Mouse (Mus musculus): ENCODE data around the gene Tpcn2. TPM values are rescaled to one million over a fixed set of nuclear protein-coding genes. Genes with fewer than 3 reads are reported as not detected.

The Tpcn2 gene
- polyA plus RNA-seq, 1 experiment from 2014 or later: 3.7 TPM

GRCm38 (mm10) chr7:145136831-145137230 is 147.0 kb downstream of the Tpcn2 start:
- no peak for ATAC-seq (ENCODE audit: low FRiP score)
- 91% methylated on average over 4 of the region's 4 CpGs for WGBS

More at GRCm38 (mm10) chr7:145136831-145137230, 147.0 kb downstream of the Tpcn2 start:
- no peak overlapping the region for H3K9ac ChIP-seq (ENCODE audit: low read depth, low read length)
- no peak for DNase-seq (ENCODE audit: low spot score)
- no peak overlapping the region for H3K4me2 ChIP-seq (replicated peaks; ENCODE audit: low read depth, low read length)
- H3K27ac ChIP-seq (ENCODE audit: low read depth, low read length): no peak overlapping the region
- no peaks in the 10 kb centered on the region for H3K27me3 ChIP-seq (ENCODE audit: control insufficient read depth, insufficient read depth, low read length)
- no peaks in the 10 kb centered on the region for H3K4me1 ChIP-seq (replicated peaks; ENCODE audit: control insufficient read depth, insufficient read depth, low read length)
- no peaks in the 10 kb centered on the region for H3K36me3 ChIP-seq (ENCODE audit: control insufficient read depth, insufficient read depth, low read length)
- no peak overlapping the region for H3K4me3 ChIP-seq (ENCODE audit: low read depth, low read length)
- no peaks in the 10 kb centered on the region for H3K9me3 ChIP-seq (ENCODE audit: control insufficient read depth, low read length)

Other genes starting within 250 kb of the Tpcn2 start
- 0.97 TPM in 1 of 2 replicates, not detected in the other for gene 1810010D01Rik, start 75.9 kb downstream of the Tpcn2 start, polyA plus RNA-seq (2014; fragmentation: Nextera tagmentation; extraction: Ambion mirVana)
- gene Mrgprf, start 16.8 kb upstream of the Tpcn2 start, polyA plus RNA-seq (2014; fragmentation: Nextera tagmentation; extraction: Ambion mirVana): 0.26 and 0.47 TPM in 2 replicates
- not detected in 2 replicates for gene Mrgprd, start 30.8 kb upstream of the Tpcn2 start, polyA plus RNA-seq (2014; fragmentation: Nextera tagmentation; extraction: Ambion mirVana)

All from hindbrain, embryonic 11.5 days (tissue).